Mouse (Mus musculus) limb, embryonic 14.5 days (tissue): ENCODE measurements around the gene Pcgf3. TPM values are rescaled to one million over a fixed set of nuclear protein-coding genes. Genes with fewer than 3 reads are reported as not detected.
A peak's percentile ranks its signal among the peaks of the same experiment; 100 is the strongest.

Experiments used
- ATAC-seq: fragments of 200-750 bp; cut with Nextera tagmentation; 2 replicates; pipeline ENCODE4 v1.8.0; 2017; ENCODE audit warnings: low read depth, moderate number of reproducible peaks, moderate TSS enrichment; ENCODE audit not compliant: low FRiP score
- DNase-seq: peaks from one replicate; pipeline ENCODE4 v3.0.0-alpha.2; 2015; ENCODE audit warnings: low spot score
- H3K27ac ChIP-seq: fragments of 300-500 bp; sonication (generic); replicated peaks from 2 replicates; pipeline ENCODE4 v1.5.1; 2014; ENCODE audit warnings: low read depth, mild to moderate bottlenecking, low read length, moderate library complexity, mixed read lengths
- H3K27me3 ChIP-seq: fragments of 300-500 bp; sonication (generic); 2 replicates; pipeline ENCODE4 v1.6.1; 2014; ENCODE audit warnings: low read length, mixed read lengths; ENCODE audit not compliant: control insufficient read depth, insufficient read depth
- H3K36me3 ChIP-seq: fragments of 300-500 bp; sonication (generic); 2 replicates; pipeline ENCODE4 v1.6.1; 2014; ENCODE audit warnings: mild to moderate bottlenecking, low read length, moderate library complexity, mixed read lengths; ENCODE audit not compliant: control insufficient read depth, insufficient read depth
- H3K4me1 ChIP-seq: fragments of 300-500 bp; sonication (generic); 2 replicates; pipeline ENCODE4 v1.6.1; 2014; ENCODE audit warnings: antibody characterized with exemption, low read length, mixed read lengths; ENCODE audit not compliant: control insufficient read depth, insufficient read depth
- H3K4me2 ChIP-seq: fragments of 300-500 bp; sonication (generic); replicated peaks from 2 replicates; pipeline ENCODE4 v1.6.1; 2014; ENCODE audit warnings: low read depth, mild to moderate bottlenecking, low read length, moderate library complexity; ENCODE audit not compliant: severe bottlenecking
- H3K4me3 ChIP-seq: fragments of 300-500 bp; sonication (generic); replicated peaks from 2 replicates; pipeline ENCODE4 v1.5.1; 2014; ENCODE audit warnings: low read length
- H3K9ac ChIP-seq: fragments of 300-500 bp; sonication (generic); 2 replicates; pipeline ENCODE4 v1.6.1; 2014; ENCODE audit warnings: mild to moderate bottlenecking, low read depth, low read length, moderate library complexity; ENCODE audit not compliant: severe bottlenecking
- H3K9me3 ChIP-seq: fragments of 300-500 bp; sonication (generic); 2 replicates; pipeline ENCODE4 v1.6.1; 2016; ENCODE audit warnings: low read length; ENCODE audit not compliant: control insufficient read depth
- POLR2A ChIP-seq: fragments of 200-500 bp; IDR thresholded peaks from 2 replicates; pipeline ENCODE4 v1.8.0; 2012; ENCODE audit warnings: inconsistent platforms, mild to moderate bottlenecking, moderate library complexity, borderline replicate concordance; ENCODE audit not compliant: insufficient read depth, insufficient read length; ENCODE audit errors: extremely low read depth
- WGBS: fragments of 180-500 bp; shearing (Covaris S2); extraction: QIAGEN DNeasy Blood & Tissue Kit; methylation state at CpG from one replicate; pipeline ENCODE4 v1.1.7; 2014; 5-methylcytosine and 5-hydroxymethylcytosine counted together
- polyA plus RNA-seq, 2 experiments: library from polyadenylated mRNA; depleted of rRNA in 1 of 2; stranded (reverse) in 1 of 2; unstranded in 1 of 2; fragments of >200 nt; fragmentation: Nextera tagmentation in 1 of 2; extraction: Ambion mirVana in 1 of 2; gene quantifications; 2 replicates each; pipeline versions ENCODE4 v1.2.1 to v1.2.3; 2012 to 2014

Pcgf3 gene
- polyA plus RNA-seq, 2 experiments: 21.8 to 24.3 TPM

DNA sequence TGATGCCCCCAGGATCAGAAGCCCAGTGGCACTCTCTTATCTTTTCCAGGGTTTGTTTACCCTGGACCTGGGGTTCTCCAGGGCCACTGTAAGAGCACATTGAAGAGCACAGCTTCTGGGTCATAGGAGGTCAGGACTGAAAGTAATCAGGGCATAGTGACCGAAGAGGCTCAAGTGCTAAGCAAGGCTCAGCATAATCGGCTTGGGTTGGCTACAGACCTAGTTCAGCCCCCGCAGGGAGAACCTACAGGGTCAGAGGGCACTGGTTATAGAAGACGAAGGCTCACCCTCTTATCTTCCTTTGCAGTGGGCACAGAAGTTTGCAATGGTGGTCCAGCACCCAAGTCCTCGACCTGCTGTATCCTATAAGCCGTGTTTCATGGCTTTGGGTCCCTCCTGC lies 29.8 kb upstream of the Pcgf3 start:
- Histone ChIP-seq H3K9ac (no peak overlapping the region), H3K36me3 (peaks cover 27% of the 10 kb centered on the region), H3K27me3 (no peaks in the 10 kb centered on the region), H3K4me2 (no peak overlapping the region), H3K9me3 (no peaks in the 10 kb centered on the region), H3K27ac (no peak overlapping the region), H3K4me1 (peaks cover 9% of the 10 kb centered on the region; the same call in 1 of the 2 replicates), H3K4me3 (no peak overlapping the region)
- no peak for DNase-seq
- ATAC-seq: no peak
- no peak for TF ChIP-seq POLR2A
- WGBS: 94% methylated on average over 6 of the region's 6 CpGs

DNA sequence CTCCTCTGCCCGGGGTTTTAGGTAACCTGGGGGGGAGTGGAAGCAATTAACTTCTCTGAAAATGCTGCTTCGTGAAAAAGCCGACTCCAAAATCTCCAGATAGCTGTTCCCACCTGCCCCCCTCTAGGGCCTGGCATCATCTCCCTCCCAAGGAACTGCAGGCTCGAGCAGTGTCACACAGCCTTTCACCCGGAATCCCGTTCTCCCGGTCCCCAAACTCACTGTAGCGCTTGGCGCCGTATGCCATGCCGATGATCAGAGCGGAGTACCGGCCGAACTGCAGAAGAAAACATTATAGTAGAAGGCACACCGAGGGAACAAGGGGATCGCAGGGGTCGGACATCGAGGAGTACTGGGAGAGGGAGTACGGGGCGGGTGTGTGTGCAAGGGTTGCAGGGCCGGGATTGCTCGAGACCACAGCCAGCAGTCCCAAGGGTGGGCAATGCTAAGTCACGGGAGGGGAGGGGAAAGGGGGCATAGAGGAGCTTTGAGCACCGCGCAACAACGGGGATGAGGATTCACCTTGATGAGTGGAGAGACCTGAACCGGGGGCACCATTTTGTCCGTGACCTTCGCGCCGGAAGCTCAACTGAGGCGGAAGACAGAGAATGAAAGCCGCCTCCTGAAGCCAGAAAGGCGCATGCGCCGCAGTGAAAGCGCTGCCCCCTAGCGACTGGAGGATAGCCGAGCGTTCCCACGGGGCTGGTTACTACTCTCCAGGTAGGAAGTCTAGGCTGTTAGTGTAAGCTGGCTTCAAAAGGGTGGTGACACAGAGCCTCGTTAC lies 27.0 kb upstream of the Pcgf3 start, which contains the start of gene Atp5k:
Atp5k (minus strand) TSS at position 645 of the 784 bp plus-strand sequence.
- H3K27me3 ChIP-seq: no peaks in the 10 kb centered on the region

DNA sequence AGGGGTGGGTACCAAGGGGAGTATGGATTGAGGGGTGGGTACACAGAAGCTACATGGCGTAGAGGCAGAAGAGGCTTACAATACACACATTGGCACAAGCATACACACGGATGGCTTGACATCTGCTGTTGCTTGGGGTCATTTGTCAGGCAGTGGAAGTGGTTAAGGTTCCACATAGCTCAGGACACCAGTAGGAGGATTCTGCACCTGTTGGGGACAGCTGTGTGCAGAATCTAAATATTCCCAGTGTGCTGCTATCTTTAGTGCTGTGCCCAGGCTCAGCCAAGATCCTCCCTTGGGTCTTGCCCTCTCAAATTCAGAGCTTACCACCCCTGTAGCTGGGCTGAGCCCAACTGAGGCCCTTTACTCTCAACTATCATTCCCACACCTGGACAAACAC lies 24.9 kb upstream of the Pcgf3 start:
- no peak overlapping the region for H3K4me3 ChIP-seq
- DNase-seq (peak; percentile 40), ATAC-seq (peak; percentile 48; the same call in 1 of the 2 replicates)
- H3K4me1 ChIP-seq: peaks cover 9% of the 10 kb centered on the region; the same call in 1 of the 2 replicates
- no peak overlapping the region for H3K4me2 ChIP-seq
- no peak for TF ChIP-seq POLR2A
- H3K27me3 ChIP-seq: no peaks in the 10 kb centered on the region
- peaks cover 14% of the 10 kb centered on the region for H3K36me3 ChIP-seq
- no peak overlapping the region for H3K9ac ChIP-seq
- H3K27ac ChIP-seq: no peak overlapping the region
- H3K9me3 ChIP-seq: no peaks in the 10 kb centered on the region
- WGBS: 59% methylated on average over 2 of the region's 2 CpGs

More for the DNA sequence above, 27.0 kb upstream of the Pcgf3 start, which contains the start of gene Atp5k:
- Histone ChIP-seq H3K27ac (no peak within 1 kb of the TSS), H3K36me3 (peaks cover 27% of the 10 kb centered on the region), H3K9me3 (no peaks in the 10 kb centered on the region), H3K9ac (peak within 1 kb of the TSS; percentile 76), H3K4me3 (peak within 1 kb of the TSS; percentile 69), H3K4me2 (peak within 1 kb of the TSS; percentile 79), H3K4me1 (peaks cover 9% of the 10 kb centered on the region; the same call in 1 of the 2 replicates)
- ATAC-seq (peak; percentile 85), DNase-seq (peak; percentile 95)
- WGBS: under 1% methylated on average over 42 of the region's 42 CpGs
- TF ChIP-seq POLR2A: no peak

DNA sequence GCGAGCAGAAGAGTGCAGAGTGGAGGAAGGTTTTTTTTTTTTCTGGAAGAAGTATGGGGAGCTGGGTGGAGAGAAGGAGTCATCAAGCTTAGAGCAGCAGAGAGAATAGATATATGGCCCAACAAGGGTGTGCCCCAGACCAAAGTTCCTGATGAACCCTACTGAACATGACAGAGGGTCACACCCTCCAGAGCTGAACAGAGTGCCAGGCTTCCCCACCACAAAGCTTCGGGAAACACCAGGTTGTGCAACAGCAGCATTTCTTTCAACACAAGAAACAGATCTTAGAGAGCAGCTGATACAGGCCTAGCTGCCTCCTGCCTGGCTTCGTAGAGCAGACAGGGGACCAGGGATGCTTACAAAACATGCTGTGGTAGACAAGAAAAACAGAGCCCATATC lies 14.1 kb upstream of the Pcgf3 start:
- ATAC-seq: no peak
- no peak for DNase-seq
- no peaks in the 10 kb centered on the region for H3K36me3 ChIP-seq
- H3K4me1 ChIP-seq: peaks cover 4% of the 10 kb centered on the region; the same call in 1 of the 2 replicates
- H3K9me3 ChIP-seq: no peaks in the 10 kb centered on the region
- TF ChIP-seq POLR2A: no peak
- H3K27ac ChIP-seq: no peak overlapping the region
- H3K4me3 ChIP-seq: no peak overlapping the region
- no peak overlapping the region for H3K4me2 ChIP-seq
- 87% methylated on average over 3 of the region's 3 CpGs for WGBS
- no peaks in the 10 kb centered on the region for H3K27me3 ChIP-seq
- H3K9ac ChIP-seq: no peak overlapping the region

DNA sequence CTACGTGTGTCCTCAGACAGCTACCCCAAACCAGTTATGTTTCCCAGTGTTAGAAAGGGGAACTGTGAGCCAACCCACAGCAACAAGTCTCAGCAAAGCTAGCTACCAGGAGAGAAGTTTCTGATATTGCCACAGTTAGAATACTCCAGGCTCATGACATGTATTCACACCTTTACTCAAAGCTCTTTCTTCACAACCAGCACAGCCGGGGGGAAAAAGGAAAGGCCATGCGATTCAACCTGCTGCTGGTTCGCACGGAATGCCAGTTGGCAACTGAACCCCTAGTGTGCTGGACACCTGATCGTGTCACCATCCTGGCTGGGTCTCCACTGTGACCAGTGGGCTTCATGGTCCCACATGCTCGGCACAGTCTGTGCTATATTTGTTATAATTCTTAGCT lies 13.2 kb upstream of the Pcgf3 start:
- no peaks in the 10 kb centered on the region for H3K36me3 ChIP-seq
- no peaks in the 10 kb centered on the region for H3K9me3 ChIP-seq
- no peak for TF ChIP-seq POLR2A
- DNase-seq (no peak), ATAC-seq (no peak)
- H3K4me2 ChIP-seq: no peak overlapping the region
- H3K4me3 ChIP-seq: no peak overlapping the region
- no peaks in the 10 kb centered on the region for H3K27me3 ChIP-seq
- H3K4me1 ChIP-seq: peaks cover 4% of the 10 kb centered on the region; the same call in 1 of the 2 replicates
- H3K27ac ChIP-seq: no peak overlapping the region
- 79% methylated on average over 7 of the region's 7 CpGs for WGBS
- H3K9ac ChIP-seq: no peak overlapping the region
